Mouse (Mus musculus): ENCODE results near the gene Tldc2.

- TF ChIP-seq EP300 (IDR thresholded peaks at IDR 0.05; ENCODE audit: low read length) (no peak), USF2 (conservative IDR thresholded peaks at IDR 0.05; ENCODE audit: low read depth, low read length) (no peak), NELFE (IDR thresholded peaks at IDR 0.05; ENCODE audit: low read depth, low read length) (no peak), POLR2A (IDR thresholded peaks at IDR 0.05; ENCODE audit: low read depth, low read length) (no peak; the same call in 1 of the 2 replicates), CTCF (conservative IDR thresholded peaks at IDR 0.05 in 1 of 2, IDR thresholded peaks at IDR 0.05 in 1 of 2; ENCODE audit: low read depth in 2 of 2, low read length in 2 of 2) (peak in 1 of 2 experiments; percentile 62; a peak in 2 of 4 replicates)
These were observed 7.8 kb upstream of the Tldc2 start, which contains the start of gene Soga1 for GRCm38 (mm10) chr2:157078793-157079700.

Data from CH12.LX (cell line).